Mouse (Mus musculus): ENCODE measurements at regions not wholly inside any gene's neighbourhood (a gene's known extent, or its start where the extent isn't known, plus 50 kb on each side); places are given as distances from the start of the nearest gene placed in this dataset.

DNA sequence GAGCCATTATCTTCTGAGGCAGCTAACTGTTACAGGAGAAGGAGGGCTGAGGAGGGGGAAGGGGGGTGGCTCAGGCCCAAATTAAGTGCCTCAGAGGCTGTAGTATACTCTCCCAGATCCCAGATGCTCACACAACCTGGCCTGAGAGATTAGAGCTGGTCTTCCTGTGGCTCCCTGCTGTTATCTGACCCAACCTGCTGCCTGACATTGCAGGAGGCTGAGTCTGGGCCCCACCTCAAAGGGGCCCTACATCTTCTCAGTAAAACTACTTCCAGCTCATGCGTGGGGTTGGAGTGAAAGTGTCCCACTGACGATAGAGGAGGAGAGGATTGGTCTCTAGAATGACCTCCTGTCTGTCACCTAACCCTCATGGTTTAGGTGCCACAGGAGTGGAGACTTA, 64.0 kb upstream of the Lmo2 start:
- no peak for DNase-seq

- peak in 1 of 2 experiments; percentile 26 for DNase-seq
Observed at GRCm38 (mm10) chr2:103894981-103895676, 62.7 kb upstream of the Lmo2 start.

DNA sequence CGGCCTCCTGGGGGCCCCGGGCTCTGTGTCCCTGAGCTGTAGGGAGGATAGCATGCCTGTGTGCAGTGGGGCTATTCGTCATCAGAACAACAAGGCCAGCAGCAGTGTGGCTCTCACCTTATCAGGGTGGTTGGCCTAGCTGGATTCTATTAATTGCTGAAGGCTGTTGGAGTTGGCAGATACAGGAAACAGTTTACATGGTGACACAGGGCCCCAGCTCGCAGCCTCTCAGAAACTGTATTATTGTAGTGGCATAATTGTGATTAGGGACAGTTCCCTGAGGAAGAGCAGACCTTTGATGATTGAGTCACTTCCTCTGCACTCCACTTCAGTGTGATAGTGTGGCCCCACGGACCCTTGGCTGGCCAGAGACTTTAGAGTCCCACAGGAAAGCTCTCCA, 61.6 kb upstream of the Lmo2 start:
- DNase-seq = no peak

- DNase-seq = no peak
Observed at GRCm38 (mm10) chr2:103896814-103897213, 61.0 kb upstream of the Lmo2 start.

GRCm38 (mm10) chr2:103899713-103900112, 58.1 kb upstream of the Lmo2 start:
- DNase-seq = no peak

DNA sequence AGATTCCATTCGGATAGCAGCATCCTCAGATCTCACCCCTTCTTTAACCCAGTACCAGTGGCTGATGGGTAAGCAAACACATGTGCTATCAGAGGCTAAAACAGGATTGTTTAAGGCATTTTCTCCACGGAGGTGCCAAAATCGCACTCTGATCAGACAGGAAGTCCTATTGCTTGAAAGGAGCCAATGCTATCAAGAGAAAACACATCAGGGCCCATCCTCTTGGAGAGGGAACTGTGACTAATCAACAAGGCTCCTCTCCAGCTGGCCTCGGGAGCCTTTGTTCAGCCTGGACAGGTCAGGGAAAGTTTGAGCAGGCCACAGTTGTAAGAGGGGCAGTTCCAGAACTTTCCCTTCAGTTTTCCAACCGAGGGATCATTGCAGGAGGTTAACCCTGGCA, 57.4 kb upstream of the Lmo2 start:
- peak; percentile 64 to 67 for DNase-seq

- peak; percentile 54 to 70 for DNase-seq
Observed at GRCm38 (mm10) chr2:103901457-103901856, 56.3 kb upstream of the Lmo2 start.

- DNase-seq = no peak
Observed at GRCm38 (mm10) chr2:103902777-103903176, 55.0 kb upstream of the Lmo2 start.

GRCm38 (mm10) chr2:103905681-103906080, 52.1 kb upstream of the Lmo2 start:
- no peak for DNase-seq

GRCm38 (mm10) chr2:103906581-103907184, 51.1 kb upstream of the Lmo2 start:
- DNase-seq = no peak

Measured in kidney, postnatal 36 days (tissue).